Mouse (Mus musculus) ES-Bruce4 (cell line): Measurements from ENCODE around the gene Fkbp14.

Experiments
- EP300 ChIP-seq: IDR thresholded peaks from 2 replicates; pipeline ENCODE4 v1.6.1; 2011; ENCODE audit warnings: low read depth, low read length; ENCODE audit not compliant: insufficient read depth
- POLR2A ChIP-seq: IDR thresholded peaks from one replicate; pipeline ENCODE4 v1.8.1; 2011; ENCODE audit warnings: low read length; ENCODE audit not compliant: insufficient read depth

DNA sequence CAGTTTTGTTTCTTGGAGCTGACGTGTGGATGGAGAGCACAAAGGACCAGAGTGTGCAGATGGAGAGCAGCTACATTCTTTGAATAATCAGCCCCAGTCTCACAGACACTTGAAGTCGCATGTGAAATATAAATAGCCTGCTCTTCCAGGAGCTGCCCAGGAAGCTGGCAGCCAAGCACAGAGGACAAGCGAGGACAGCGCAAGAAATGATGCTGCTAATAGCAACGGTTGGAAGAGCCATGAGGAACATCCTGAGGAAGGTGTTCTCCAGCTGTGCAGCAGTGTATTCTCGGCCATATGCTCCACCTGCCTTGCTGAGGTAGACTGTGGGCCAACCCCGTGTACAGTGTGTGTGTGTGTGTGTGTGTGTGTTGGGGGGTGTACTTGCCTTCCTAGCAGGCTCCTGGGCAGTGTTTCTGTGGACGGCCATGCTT is 66.0 kb downstream of the Fkbp14 start:
- TF ChIP-seq EP300 (no peak), POLR2A (no peak)
